Mouse (Mus musculus) lung, postnatal 0 days (tissue): ENCODE results near the gene Tsc22d3.

Experiments used
- CTCF ChIP-seq: IDR thresholded peaks from 2 replicates; pipeline ENCODE4 v1.5.1; 2016; ENCODE audit warnings: antibody characterized with exemption, mild to moderate bottlenecking
- EP300 ChIP-seq: IDR thresholded peaks from 2 replicates; pipeline ENCODE4 v1.6.1; 2016; ENCODE audit warnings: antibody characterized with exemption, mild to moderate bottlenecking, control low read depth

GRCm38 (mm10) chrX:140590142-140590541 lies 10.3 kb downstream of the Tsc22d3 start:
- no peak for TF ChIP-seq CTCF
- TF ChIP-seq EP300: no peak
